ENCODE assay signal across 30 mouse cellular contexts in genomic region chr1:136959491-136959890, GRCm38 (mm10). TPM values are rescaled to one million over a fixed set of nuclear protein-coding genes. Genes with fewer than 3 reads are reported as not detected.
A peak's percentile ranks its signal among the peaks of the same experiment; 100 is the strongest.
DNase-seq lines count a peak whose midpoint lies in the region; ATAC-seq and TF ChIP-seq lines count a peak whose summit lies in the region.
"Had no signal": no experiment of that assay in that cellular context is flagged by ENCODE, and none has a peak within 500 bp of the region (broad histone marks: within the 10 kb centered on the region; RNA-seq: fewer than 3 reads in every experiment).

No protein-coding gene starts in this region.

- no peaks in the 10 kb centered on the region for H3K36me3 ChIP-seq in midbrain, embryonic 11.5 days (ENCODE audit: control insufficient read depth, insufficient read depth, low read length)
- no peaks in the 10 kb centered on the region for H3K36me3 ChIP-seq in midbrain, postnatal 0 days (ENCODE audit: insufficient read depth, low read length)
- H3K36me3 ChIP-seq in liver, embryonic 11.5 days (ENCODE audit: control insufficient read depth, insufficient read depth, low read length): no peaks in the 10 kb centered on the region
- no peaks in the 10 kb centered on the region for H3K36me3 ChIP-seq in liver, embryonic 16.5 days (ENCODE audit: control insufficient read depth, insufficient read depth)
- no peaks in the 10 kb centered on the region for H3K36me3 ChIP-seq in forebrain, postnatal 0 days (ENCODE audit: insufficient read depth)
- H3K36me3 ChIP-seq: heart, embryonic 12.5 days; limb, embryonic 10.5 days; limb, embryonic 15.5 days; neural tube, embryonic 15.5 days had no signal

- no peak overlapping the region for H3K4me3 ChIP-seq in midbrain, embryonic 11.5 days (ENCODE audit: low read depth, low read length)
- no peak overlapping the region for H3K4me3 ChIP-seq in midbrain, postnatal 0 days (ENCODE audit: low read depth, low read length)
- H3K4me3 ChIP-seq in liver, embryonic 11.5 days (ENCODE audit: low read depth, low read length): peak overlapping the region; percentile 7
- peak overlapping the region; percentile 40 for H3K4me3 ChIP-seq in liver, embryonic 16.5 days (ENCODE audit: low read depth, low read length)
- no peak overlapping the region for H3K4me3 ChIP-seq in forebrain, postnatal 0 days (ENCODE audit: low read depth, low read length)
- H3K4me3 ChIP-seq: gastrocnemius, adult 2 months; heart, adult 2 months; heart, embryonic 12.5 days; limb, embryonic 15.5 days; neural tube, embryonic 15.5 days had no signal

- no peaks in the 10 kb centered on the region for H3K9me3 ChIP-seq in midbrain, embryonic 11.5 days (ENCODE audit: control insufficient read depth, low read length)
- H3K9me3 ChIP-seq in midbrain, postnatal 0 days (ENCODE audit: low read length): no peaks in the 10 kb centered on the region
- no peaks in the 10 kb centered on the region for H3K9me3 ChIP-seq in liver, embryonic 11.5 days (ENCODE audit: control insufficient read depth, low read length)
- H3K9me3 ChIP-seq in liver, embryonic 16.5 days (replicated peaks; ENCODE audit: control insufficient read depth, low read length): no peaks in the 10 kb centered on the region
- no peaks in the 10 kb centered on the region for H3K9me3 ChIP-seq in forebrain, postnatal 0 days (ENCODE audit: low read length)
- H3K9me3 ChIP-seq: heart, embryonic 12.5 days; limb, embryonic 10.5 days; limb, embryonic 15.5 days; neural tube, embryonic 15.5 days had no signal

- no peak overlapping the region for H3K27ac ChIP-seq in midbrain, embryonic 11.5 days (ENCODE audit: low read depth, low read length)
- no peak overlapping the region for H3K27ac ChIP-seq in midbrain, postnatal 0 days (ENCODE audit: low read depth, low read length)
- H3K27ac ChIP-seq in liver, embryonic 11.5 days (ENCODE audit: low read depth, low read length): no peak overlapping the region
- peak overlapping the region; percentile 50; the same call in 1 of the 2 replicates for H3K27ac ChIP-seq in liver, embryonic 16.5 days (ENCODE audit: low read length)
- no peak overlapping the region for H3K27ac ChIP-seq in forebrain, postnatal 0 days (ENCODE audit: low read depth, low read length)
- H3K27ac ChIP-seq: gastrocnemius, adult 2 months; heart, adult 2 months; hindbrain, embryonic 14.5 days; limb, embryonic 10.5 days; limb, embryonic 15.5 days; neural tube, embryonic 15.5 days had no signal

- no peak for TF ChIP-seq CTCF in midbrain, postnatal 0 days (IDR thresholded peaks at IDR 0.05)
- TF ChIP-seq CTCF in forebrain, postnatal 0 days (IDR thresholded peaks at IDR 0.05; ENCODE audit: low read depth): no peak

- no peak overlapping the region for H3K4me2 ChIP-seq in midbrain, embryonic 11.5 days
- H3K4me2 ChIP-seq in midbrain, postnatal 0 days (ENCODE audit: low read depth, low read length, poor library complexity, severe bottlenecking): no peak overlapping the region
- H3K4me2 ChIP-seq in liver, embryonic 11.5 days: peak overlapping the region; percentile 15
- peak overlapping the region; percentile 42; the same call in 1 of the 2 replicates for H3K4me2 ChIP-seq in liver, embryonic 16.5 days (ENCODE audit: low read depth, low read length)
- no peak overlapping the region for H3K4me2 ChIP-seq in forebrain, postnatal 0 days (ENCODE audit: low read depth)
- H3K4me2 ChIP-seq: limb, embryonic 15.5 days had no signal

- DNase-seq in midbrain, embryonic 11.5 days (ENCODE audit: low spot score, missing footprints): peak; percentile 78
- DNase-seq in midbrain, postnatal 0 days (ENCODE audit: low spot score): no peak
- no peak for DNase-seq in liver, embryonic 11.5 days (ENCODE audit: low spot score)
- DNase-seq in adrenal gland, postnatal 10 days: no peak
- DNase-seq in forebrain, postnatal 0 days: no peak
- DNase-seq in cerebellum, postnatal 4 days (ENCODE audit: low spot score in 2 of 2): no peak
- DNase-seq: adrenal gland, postnatal 14 days; cerebellum, adult 11-12 months; cerebellum, adult 9-11 months; gastrocnemius, adult 2 months; heart, adult 2 months; kidney, adult 9 months; kidney, postnatal 10 days; lung, postnatal 4 days; midbrain, embryonic 14.5 days; right cerebral cortex, postnatal 25 days; spleen, adult 18-20 months had no signal

- peaks cover 30% of the 10 kb centered on the region for H3K27me3 ChIP-seq in midbrain, embryonic 11.5 days (ENCODE audit: control insufficient read depth, insufficient read depth, low read length)
- peaks cover 25% of the 10 kb centered on the region for H3K27me3 ChIP-seq in midbrain, postnatal 0 days (ENCODE audit: insufficient read depth, low read length)
- peaks cover 36% of the 10 kb centered on the region for H3K27me3 ChIP-seq in liver, embryonic 11.5 days (replicated peaks; ENCODE audit: control insufficient read depth, insufficient read depth, low read length)
- H3K27me3 ChIP-seq in liver, embryonic 16.5 days (ENCODE audit: control insufficient read depth, insufficient read depth, low read depth, low read length): peaks cover 5% of the 10 kb centered on the region; the same call in 1 of the 2 replicates
- H3K27me3 ChIP-seq in forebrain, postnatal 0 days (ENCODE audit: insufficient read depth, low read length): peaks cover 24% of the 10 kb centered on the region

- WGBS in midbrain, embryonic 11.5 days: 76% methylated on average over 1 of the region's 1 CpGs
- 80% methylated on average over 1 of the region's 1 CpGs for WGBS in midbrain, postnatal 0 days
- 38% methylated on average over 1 of the region's 1 CpGs for WGBS in liver, embryonic 11.5 days
- 44% methylated on average over 1 of the region's 1 CpGs for whole genome bisulfite sequencing in liver, embryonic 16.5 days (ENCODE audit: insufficient replicate concordance)
- WGBS in forebrain, postnatal 0 days: 77% methylated on average over 1 of the region's 1 CpGs

- peaks cover 3% of the 10 kb centered on the region; the same call in 1 of the 2 replicates for H3K4me1 ChIP-seq in midbrain, embryonic 11.5 days (ENCODE audit: control insufficient read depth, insufficient read depth, low read length)
- no peaks in the 10 kb centered on the region for H3K4me1 ChIP-seq in midbrain, postnatal 0 days (ENCODE audit: insufficient read depth, low read length)
- no peaks in the 10 kb centered on the region for H3K4me1 ChIP-seq in liver, embryonic 11.5 days (replicated peaks; ENCODE audit: control insufficient read depth, insufficient read depth, low read length)
- H3K4me1 ChIP-seq in liver, embryonic 16.5 days (ENCODE audit: control insufficient read depth, low read depth, low read length): no peaks in the 10 kb centered on the region
- H3K4me1 ChIP-seq in forebrain, postnatal 0 days (ENCODE audit: insufficient read depth): no peaks in the 10 kb centered on the region

- H3K9ac ChIP-seq in midbrain, embryonic 11.5 days (ENCODE audit: low read length): no peak overlapping the region
- H3K9ac ChIP-seq in midbrain, postnatal 0 days (replicated peaks; ENCODE audit: low read length, poor library complexity, severe bottlenecking): no peak overlapping the region
- H3K9ac ChIP-seq in liver, embryonic 11.5 days (ENCODE audit: low read depth, low read length): 0 out of 2 replicates have a peak overlapping the region, but pooled peaks have one; percentile 2
- no peak overlapping the region for H3K9ac ChIP-seq in liver, embryonic 16.5 days (ENCODE audit: low read depth, low read length)
- no peak overlapping the region for H3K9ac ChIP-seq in forebrain, postnatal 0 days
- H3K9ac ChIP-seq: heart, embryonic 12.5 days; hindbrain, embryonic 14.5 days; limb, embryonic 15.5 days; neural tube, embryonic 15.5 days had no signal

- ATAC-seq in midbrain, embryonic 11.5 days (ENCODE audit: low FRiP score): no peak
- ATAC-seq in midbrain, postnatal 0 days (ENCODE audit: low FRiP score): no peak
- no peak for ATAC-seq in liver, embryonic 11.5 days (replicated peaks; ENCODE audit: low FRiP score)
- ATAC-seq in liver, embryonic 16.5 days (ENCODE audit: low read depth): no peak
- no peak for ATAC-seq in forebrain, postnatal 0 days
- ATAC-seq: forebrain, embryonic 14.5 days; inflammation-experienced regulatory T-cells, adult 6 months; lung, postnatal 0 days; Patski had no signal

RNA-seq across cellular contexts. Expression of gene Nr5a2, which starts 0.8 kb away (rescaled TPM):
- polyA plus RNA-seq in midbrain, embryonic 11.5 days (2014; fragmentation: Nextera tagmentation; extraction: Ambion mirVana): 0.40 and 0.52 TPM in 2 replicates
- total RNA-seq in midbrain, postnatal 0 days (2014; rRNA removed): 2.1 and 2.6 TPM in 2 replicates
- polyA plus RNA-seq in midbrain, postnatal 0 days (2015; fragmentation: Nextera tagmentation; extraction: Ambion mirVana): 0.43 and 0.90 TPM in 2 replicates
- 4.9 and 5.3 TPM in 2 replicates for polyA plus RNA-seq in liver, embryonic 11.5 days (2014; fragmentation: Nextera tagmentation; extraction: Ambion mirVana)
- 2.2 and 2.9 TPM in 2 replicates for polyA plus RNA-seq in liver, embryonic 16.5 days (2015; fragmentation: Nextera tagmentation; extraction: Ambion mirVana)
- total RNA-seq in adrenal gland, postnatal 10 days (2021): 1 to 10 TPM; 6.1 to 7.6 TPM
- total RNA-seq in forebrain, postnatal 0 days (2014; rRNA removed): 0.54 and 0.57 TPM in 2 replicates
- 0.13 TPM in 2 replicates for polyA plus RNA-seq in forebrain, postnatal 0 days (2015; fragmentation: Nextera tagmentation; extraction: Ambion mirVana)
- total RNA-seq: common myeloid progenitor, adult 5-6 weeks; hematopoietic stem cell, adult 5-6 weeks; megakaryocyte-erythroid progenitor cell, adult 5-6 weeks had no signal
- polyA plus RNA-seq: inflammation-experienced regulatory T-cells, adult 6 months had no signal

Comparison
In these comparisons a context has a peak if more than half of its experiments do, and no peak if none do; other contexts are left out.
1. H3K4me2 ChIP-seq: peak in liver, embryonic 11.5 days (single experiment) and liver, embryonic 16.5 days (single experiment); none in midbrain, embryonic 11.5 days (single experiment), midbrain, postnatal 0 days (single experiment) and forebrain, postnatal 0 days (single experiment).
2. H3K4me3 ChIP-seq: peak in liver, embryonic 11.5 days (single experiment) and liver, embryonic 16.5 days (single experiment); none in midbrain, embryonic 11.5 days (single experiment), midbrain, postnatal 0 days (single experiment) and forebrain, postnatal 0 days (single experiment).